Mouse (Mus musculus) gastrocnemius, adult 2 months (tissue): ENCODE results near the gene Gnai2. TPM values are rescaled to one million over a fixed set of nuclear protein-coding genes. Genes with fewer than 3 reads are reported as not detected.
A peak's percentile ranks its signal among the peaks of the same experiment; 100 is the strongest.
"Not testable (repeated sequence)": the region's sequence is repeated elsewhere in the genome, so short reads cannot be mapped to it uniquely, and the experiment has no call there.

ENCODE experiments used
- DNase-seq: peaks from one replicate; pipeline ENCODE4 v3.0.0; 2022
- H3K27ac ChIP-seq: fragments of 200-600 bp; 2 replicates; pipeline ENCODE4 v1.8.1; 2022; ENCODE audit warnings: mild to moderate bottlenecking
- H3K4me3 ChIP-seq: fragments of 200-600 bp; 2 replicates; pipeline ENCODE4 v1.8.1; 2022; ENCODE audit warnings: mild to moderate bottlenecking, moderate library complexity
- CTCF ChIP-seq: fragments of 200-600 bp; IDR thresholded peaks from 2 replicates; pipeline ENCODE4 v1.8.1; 2022; ENCODE audit warnings: antibody characterized with exemption, mild to moderate bottlenecking, moderate library complexity
- intact Hi-C: fragments of 180-260 bp; cut with DNase I; formaldehyde crosslinking; loops from one replicate; pipeline ENCODE4 v1.15.1; 2025
- total RNA-seq, 2 experiments: library from RNA; stranded (reverse); gene quantifications; 2 replicates each; pipeline ENCODE4 v1.2.3; 2021

The Gnai2 gene
- total RNA-seq, 2 experiments from 2014 or later: 59.9 to 77.7 TPM

DNA sequence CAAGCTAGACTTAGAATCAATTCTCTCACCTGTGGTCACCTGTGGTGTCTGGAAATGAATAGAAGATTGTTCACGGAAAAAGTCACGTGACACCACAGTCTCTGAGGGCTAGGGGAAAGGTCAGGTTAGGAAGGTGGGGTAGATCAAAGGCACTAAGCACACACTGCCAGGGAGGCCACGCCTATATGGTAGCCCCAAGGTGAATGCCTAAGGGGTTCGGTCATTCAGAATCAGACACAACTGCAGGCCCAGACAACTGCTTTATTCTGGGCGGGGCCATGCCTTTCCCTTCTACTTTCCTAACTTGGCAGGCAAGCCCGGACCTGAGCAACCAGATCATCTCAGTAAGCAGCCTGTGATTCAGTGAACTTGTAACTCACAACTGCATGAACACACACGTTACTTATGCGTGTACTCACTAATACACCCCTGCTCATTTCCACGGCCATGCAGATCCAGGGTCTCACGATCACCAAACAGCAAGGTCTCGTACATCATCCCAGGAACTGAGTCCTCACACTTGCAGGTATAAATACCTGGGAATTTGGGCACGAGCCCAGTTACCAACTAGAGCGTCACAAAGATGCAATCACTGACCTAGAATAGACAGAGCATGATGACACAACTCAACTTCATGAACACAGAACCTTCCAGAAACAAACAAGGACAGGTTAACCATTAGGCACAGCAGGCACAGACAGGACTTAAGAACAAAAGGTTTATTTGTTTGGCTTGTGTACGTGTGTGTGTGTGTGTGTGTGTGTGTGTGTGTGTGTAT lies 59.4 kb downstream of the Gnai2 start:
- no peak overlapping the region for H3K4me3 ChIP-seq
- peak overlapping the region; percentile 82 for H3K27ac ChIP-seq
- TF ChIP-seq CTCF: no peak
- DNase-seq: no peak
- intact Hi-C loops: no loop called here

DNA sequence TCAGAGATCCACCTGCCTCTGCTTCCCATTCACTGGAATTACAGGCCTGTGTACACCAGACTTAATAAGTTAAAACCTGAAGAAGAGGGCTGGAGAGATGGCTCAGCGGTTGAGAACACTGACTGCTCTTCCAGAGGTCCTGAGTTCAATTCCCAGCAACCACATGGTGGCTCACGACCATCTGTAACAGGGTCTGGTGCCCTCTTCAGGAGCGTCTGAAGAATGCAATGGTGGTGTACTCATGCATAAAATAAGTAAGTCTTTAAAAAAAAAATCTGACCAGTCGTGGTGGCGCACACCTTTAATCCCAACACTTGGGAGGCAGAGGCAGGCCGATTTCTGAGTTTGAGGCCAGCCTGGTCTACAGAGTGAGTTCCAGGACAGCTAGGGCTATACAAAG lies 61.4 kb downstream of the Gnai2 start:
- DNase-seq, H3K27ac ChIP-seq, H3K4me3 ChIP-seq, intact Hi-C loops: not testable (repeated sequence)
- peak; percentile 19; the same call in 1 of the 2 replicates for TF ChIP-seq CTCF

DNA sequence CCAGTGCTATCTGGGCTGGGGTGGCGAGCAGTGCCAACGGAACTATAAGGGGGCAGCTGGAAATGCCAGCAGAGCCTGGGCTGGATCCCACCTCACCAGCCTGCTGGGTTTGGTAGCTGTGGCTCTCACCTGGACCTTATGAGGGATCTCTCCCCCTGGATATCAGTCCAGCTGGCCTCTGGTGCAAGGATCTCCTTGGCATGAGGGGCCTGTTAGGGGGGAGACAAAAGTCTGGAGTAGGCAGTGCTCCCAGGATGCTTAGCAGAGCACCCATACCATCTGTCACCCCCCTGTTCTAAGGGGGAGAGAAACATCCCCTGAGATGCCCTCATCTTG lies 62.9 kb downstream of the Gnai2 start:
- intact Hi-C loops: no loop called here
- no peak for TF ChIP-seq CTCF
- Histone ChIP-seq H3K4me3 (no peak overlapping the region), H3K27ac (0 out of 2 replicates have a peak overlapping the region, but pooled peaks have one; percentile 48)
- no peak for DNase-seq

DNA sequence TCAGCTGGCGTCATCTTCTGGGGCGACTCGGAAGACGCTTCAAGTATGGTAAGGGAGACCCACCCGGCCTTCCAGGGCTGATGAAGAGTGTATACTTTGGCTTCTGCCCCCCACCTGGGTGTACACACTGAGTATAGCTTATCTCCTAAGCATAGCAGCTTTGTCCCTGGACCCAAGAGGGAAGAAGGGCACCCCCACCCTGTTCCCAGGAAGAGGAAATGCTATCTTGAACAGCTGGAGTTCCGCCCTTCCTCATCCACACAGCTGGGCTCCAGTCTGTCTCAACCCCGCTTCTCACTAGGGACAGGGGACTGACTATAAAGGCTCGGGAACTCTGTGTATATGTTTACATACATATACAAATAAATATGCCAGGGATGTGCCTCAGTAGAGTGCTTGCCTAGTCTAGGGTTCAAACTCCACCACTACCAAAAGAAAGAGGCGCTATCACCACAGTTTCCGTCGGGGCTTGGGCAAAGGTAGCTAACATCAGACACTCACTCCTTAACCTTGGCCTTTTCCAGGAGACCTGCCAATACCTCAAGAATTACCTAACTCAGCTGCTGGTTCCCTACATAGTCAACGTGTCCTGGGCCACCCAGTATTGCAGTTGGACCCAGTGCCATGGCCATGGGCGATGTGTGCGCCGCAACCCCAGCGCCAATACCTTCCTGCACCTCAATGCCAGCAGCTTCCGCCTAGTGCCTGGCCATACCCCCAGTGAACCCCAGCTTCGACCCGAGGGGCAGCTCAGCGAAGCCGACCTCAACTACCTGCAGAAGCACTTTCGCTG lies 63.4 kb downstream of the Gnai2 start:
- intact Hi-C loops: no loop called here
- H3K4me3 ChIP-seq: peak overlapping the region; percentile 71
- no peak for TF ChIP-seq CTCF
- no peak for DNase-seq
- H3K27ac ChIP-seq: peak overlapping the region; percentile 48; the same call in 1 of the 2 replicates

DNA sequence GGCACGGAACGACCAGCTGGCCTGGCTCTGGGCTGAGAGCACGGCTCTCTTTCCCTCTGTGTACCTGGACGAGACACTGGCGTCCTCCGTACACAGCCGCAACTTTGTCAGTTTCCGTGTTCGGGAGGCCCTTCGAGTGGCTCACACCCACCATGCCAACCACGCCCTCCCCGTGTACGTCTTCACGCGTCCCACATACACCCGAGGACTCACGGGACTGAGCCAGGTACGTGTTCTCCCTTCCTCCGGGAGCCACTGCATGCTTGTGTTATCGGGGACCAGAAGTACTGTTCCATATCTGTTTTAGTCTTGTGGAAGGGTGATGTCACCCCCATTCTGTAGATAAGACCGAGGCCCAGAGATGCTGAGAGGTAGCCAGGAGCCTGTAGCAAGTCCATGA lies 64.3 kb downstream of the Gnai2 start:
- H3K4me3 ChIP-seq: peak overlapping the region; percentile 71
- DNase-seq: no peak
- H3K27ac ChIP-seq: peak overlapping the region; percentile 48
- no peak for TF ChIP-seq CTCF
- intact Hi-C loops: no loop called here

DNA sequence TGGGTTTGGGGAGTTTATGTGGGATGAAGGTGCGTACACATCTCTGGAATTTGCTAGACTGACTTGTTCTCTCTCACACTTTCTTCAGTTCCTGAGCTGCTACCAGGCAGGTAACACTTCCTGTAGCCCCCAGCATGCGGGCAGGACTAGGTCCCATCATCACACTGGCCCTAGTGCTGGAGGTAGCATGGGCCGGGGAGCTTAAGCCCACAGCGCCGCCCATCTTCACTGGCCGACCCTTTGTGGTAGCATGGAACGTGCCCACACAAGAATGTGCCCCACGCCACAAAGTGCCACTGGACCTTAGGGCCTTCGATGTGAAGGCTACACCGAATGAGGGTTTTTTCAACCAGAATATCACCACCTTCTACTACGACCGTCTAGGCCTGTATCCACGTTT lies 65.2 kb downstream of the Gnai2 start:
- DNase-seq: no peak
- intact Hi-C loops: no loop called here
- no peak for TF ChIP-seq CTCF
- H3K4me3 ChIP-seq: peak overlapping the region; percentile 71
- peak overlapping the region; percentile 94 for H3K27ac ChIP-seq

DNA sequence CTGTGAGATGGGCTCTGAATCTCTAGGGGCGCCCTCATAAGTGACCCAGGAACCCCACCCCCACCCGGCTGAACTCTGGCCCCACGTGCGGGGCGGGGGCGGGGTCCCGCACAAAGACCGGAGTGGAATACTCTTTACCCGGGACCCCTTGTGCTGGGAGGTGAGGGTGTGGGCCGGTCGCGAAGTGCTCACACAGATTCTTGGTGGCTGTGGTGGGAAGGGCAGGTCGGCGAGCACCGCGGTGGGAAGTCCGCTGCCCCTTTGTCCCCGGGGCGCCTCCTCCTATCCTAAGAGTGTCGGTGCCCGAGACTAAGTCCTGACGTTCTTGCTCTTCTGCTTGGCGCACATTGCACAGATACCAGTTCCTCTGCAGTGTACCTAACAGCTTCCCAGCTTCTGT lies 65.9 kb downstream of the Gnai2 start:
- Histone ChIP-seq H3K27ac (peak overlapping the region; percentile 94), H3K4me3 (peak overlapping the region; percentile 71)
- no peak for DNase-seq
- intact Hi-C loops: no loop called here
- TF ChIP-seq CTCF: no peak

DNA sequence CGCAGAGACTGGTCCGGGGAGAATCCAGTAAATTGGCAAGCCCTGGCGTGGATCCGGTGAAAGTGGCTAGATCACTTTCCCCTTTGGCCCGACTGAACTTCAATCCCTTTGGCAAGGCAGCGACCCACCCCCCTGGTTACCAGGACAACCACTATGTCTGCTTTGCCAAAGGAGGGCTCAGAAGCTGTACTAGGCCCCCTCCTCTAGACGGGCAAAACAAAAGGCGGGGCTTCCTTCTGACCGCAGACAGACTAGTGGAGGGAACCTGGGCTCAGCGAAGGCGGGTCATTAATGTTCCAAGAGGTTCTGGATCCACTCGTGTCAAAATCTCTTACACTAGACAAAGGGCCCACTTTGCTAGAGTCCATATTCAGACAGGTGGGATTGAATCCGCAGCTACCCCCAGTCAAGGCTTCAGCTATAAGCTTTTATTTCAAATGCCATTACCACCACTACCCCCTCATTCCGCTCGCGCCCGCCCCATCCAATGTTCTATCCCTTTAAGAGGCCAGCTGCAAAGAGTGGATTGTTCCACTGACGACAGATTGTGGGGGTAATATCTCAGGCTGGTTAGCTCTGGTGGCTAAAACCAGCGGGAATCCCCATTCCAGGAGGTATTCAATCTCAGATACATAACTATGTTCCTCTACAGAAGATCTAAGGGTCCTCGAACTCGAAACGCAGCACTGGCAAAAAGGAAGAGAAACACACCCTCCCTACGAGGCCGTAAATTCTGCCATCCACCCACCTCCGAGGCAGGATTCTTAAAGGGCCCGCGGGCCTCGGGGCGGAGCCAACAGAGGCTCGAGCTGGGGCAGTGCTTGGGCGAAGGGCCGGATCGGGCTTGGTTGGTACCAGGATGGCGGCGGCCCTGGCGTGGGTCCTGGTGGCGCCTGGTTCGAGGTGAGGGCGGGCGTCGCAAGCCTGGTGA lies 66.6 kb downstream of the Gnai2 start:
- intact Hi-C loops: no loop called here

DNA sequence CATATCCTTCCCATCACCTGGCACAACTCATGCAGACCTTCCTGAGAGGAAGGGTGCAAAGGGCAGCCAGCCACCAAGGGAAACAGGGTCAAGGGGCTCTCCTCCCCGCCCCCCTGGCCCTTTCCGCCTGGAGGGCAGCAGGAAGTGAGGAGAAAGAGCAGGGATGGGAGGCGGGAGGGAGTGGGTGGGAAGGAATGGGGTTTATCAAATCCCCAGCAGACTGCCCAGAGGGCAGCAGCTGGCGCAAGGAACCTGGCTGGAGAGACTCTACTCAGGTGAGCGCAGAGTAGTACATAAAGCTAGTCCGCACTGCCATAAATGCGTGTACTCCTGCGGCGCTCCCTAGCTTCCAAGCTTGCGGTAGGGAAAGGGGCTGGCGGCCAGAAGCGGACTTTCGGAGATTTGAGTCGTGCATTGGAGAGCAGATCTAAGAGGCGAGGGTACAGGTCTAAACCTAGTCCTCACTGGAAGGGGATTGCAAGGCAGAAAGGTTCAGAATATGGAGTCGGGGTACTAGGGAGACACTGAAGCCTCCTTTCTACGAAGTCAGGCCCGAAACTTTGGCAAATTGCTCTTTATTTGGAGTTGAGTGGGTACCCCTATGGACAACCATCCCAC lies 67.4 kb downstream of the Gnai2 start, which contains the start of gene Hyal2:
Hyal2 (plus strand) TSS at position 244 of the 618 bp plus-strand sequence.
- no peak for TF ChIP-seq CTCF
- Histone ChIP-seq H3K27ac (peak within 1 kb of the TSS; percentile 94), H3K4me3 (peak within 1 kb of the TSS; percentile 71)
- no peak for DNase-seq
- intact Hi-C loops: loop anchor here (2.0 kb wide), 1 partner anchor 45 kb away; no protein-coding TSS in a partner anchor

More for the DNA sequence above, 66.6 kb downstream of the Gnai2 start:
- no peak for TF ChIP-seq CTCF
- DNase-seq: peak; percentile 92
- Histone ChIP-seq H3K4me3 (peak overlapping the region; percentile 71), H3K27ac (peak overlapping the region; percentile 94)

DNA sequence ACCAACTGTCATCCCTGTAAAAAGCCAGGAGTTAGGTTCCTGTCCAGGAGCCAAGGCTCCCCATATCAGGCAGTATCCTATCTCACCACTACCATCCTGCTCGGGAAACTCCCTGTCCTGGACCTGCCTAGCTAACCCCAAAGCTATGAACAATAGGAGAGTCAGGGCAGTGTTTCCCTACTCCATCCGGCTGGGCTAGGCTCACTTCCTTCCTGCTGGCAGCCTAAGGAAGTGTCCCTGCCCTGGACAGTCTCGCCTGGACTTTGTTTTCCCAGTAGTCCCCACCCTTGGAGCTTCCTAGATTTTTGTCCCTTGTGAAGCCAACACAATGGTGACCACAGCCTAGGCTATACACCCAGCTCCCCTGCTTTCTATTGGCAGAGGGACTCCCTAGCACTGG lies 68.3 kb downstream of the Gnai2 start:
- TF ChIP-seq CTCF: no peak
- Histone ChIP-seq H3K4me3 (peak overlapping the region; percentile 71), H3K27ac (peak overlapping the region; percentile 94)
- no peak for DNase-seq
- intact Hi-C loops: loop anchor here (2.0 kb wide), 1 partner anchor 46 kb away; no protein-coding TSS in a partner anchor

DNA sequence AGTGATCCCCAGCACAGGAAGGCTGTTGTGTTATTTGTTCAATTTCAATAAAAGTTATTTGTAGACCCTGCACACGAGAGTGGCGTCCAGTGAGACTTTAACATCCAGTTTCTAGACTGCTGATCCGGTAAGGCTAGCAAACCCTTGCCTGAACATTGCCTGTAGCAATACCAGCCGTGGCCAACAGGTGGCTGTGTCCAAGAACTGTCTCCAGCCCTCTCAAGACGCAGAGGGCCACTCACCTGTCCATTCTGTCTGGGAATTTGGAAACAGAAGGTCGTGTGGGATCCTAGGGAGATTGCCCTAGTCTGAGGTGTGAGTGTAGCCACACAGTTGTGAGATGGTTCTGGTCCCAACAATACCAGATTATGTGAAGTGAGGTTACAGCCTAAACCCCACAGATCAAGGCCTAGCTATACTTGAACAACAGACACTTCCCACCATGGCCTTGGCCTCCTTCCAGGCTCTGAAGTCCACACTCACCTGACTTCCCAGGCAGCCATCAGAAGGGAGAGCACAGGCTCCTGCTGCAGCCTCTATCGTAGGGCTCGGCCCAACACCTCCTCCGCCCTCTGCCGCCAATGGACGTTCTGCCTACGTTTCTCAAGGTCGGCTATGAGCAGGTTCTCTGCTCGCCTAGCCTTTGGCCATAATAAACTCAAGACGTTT lies 69.0 kb downstream of the Gnai2 start:
- Histone ChIP-seq H3K27ac (peak overlapping the region; percentile 94), H3K4me3 (peak overlapping the region; percentile 62)
- intact Hi-C loops: loop anchor here (2.0 kb wide), 1 partner anchor 47 kb away; no protein-coding TSS in a partner anchor
- peak; percentile 89 for DNase-seq
- peak; percentile 98 for TF ChIP-seq CTCF

DNA sequence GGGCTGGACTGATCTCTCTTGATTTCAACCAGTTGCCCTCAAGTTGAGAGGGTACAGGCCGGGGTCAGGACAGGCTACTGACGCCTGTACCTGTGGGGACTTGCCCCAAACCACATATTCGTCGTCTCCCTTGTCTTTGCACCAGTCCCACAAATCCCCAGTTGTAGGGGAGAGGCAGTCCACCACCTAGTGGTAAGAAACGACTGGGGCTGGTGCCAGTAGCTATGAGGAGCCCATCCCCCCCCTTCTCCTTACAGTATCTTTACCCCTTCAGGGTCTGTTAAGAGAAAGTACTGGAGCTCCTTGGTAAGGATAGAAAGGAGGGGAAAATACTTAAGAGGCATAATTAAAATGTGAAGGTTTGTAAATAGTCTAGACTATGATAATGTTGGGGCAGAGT lies 69.6 kb downstream of the Gnai2 start:
- Histone ChIP-seq H3K27ac (peak overlapping the region; percentile 94), H3K4me3 (peak overlapping the region; percentile 62)
- DNase-seq, intact Hi-C loops: not testable (repeated sequence)
